Mouse (Mus musculus): ENCODE results near the gene Defa23. TPM values are rescaled to one million over a fixed set of nuclear protein-coding genes. Genes with fewer than 3 reads are reported as not detected.
"Not testable (repeated sequence)": the region's sequence is repeated elsewhere in the genome, so short reads cannot be mapped to it uniquely, and the experiment has no call there.

Gene Defa23
- not detected in 2 replicates for polyA plus RNA-seq (2015; fragmentation: Nextera tagmentation; extraction: Ambion mirVana)

DNA sequence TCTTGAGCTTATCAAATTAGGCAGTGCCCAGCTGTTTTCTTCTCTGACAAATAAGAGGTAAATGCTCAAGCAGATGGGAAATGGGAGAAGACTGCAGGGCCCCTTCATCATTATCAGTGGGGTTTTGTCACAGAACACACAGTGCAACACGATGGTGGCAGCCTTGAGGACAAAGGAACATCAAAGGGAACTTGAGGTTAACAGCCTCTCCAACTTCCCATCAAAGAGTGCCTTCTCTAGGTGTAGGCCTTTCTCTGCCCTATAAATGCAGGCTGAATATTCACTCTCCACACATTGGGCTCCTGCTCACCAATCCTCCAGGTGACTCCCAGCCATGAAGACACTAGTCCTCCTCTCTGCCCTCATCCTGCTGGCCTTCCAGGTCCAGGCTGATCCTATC lies at the start of gene Defa23:
Gene Defa23, plus strand, starts transcription at position 301 of the 400 bp plus-strand sequence.
- DNase-seq (ENCODE audit: low spot score); H3K9ac ChIP-seq (ENCODE audit: low read depth, low read length); H3K4me1 ChIP-seq (replicated peaks; ENCODE audit: insufficient read depth, low read length); ATAC-seq (replicated peaks; ENCODE audit: low FRiP score, low read depth); H3K36me3 ChIP-seq (ENCODE audit: insufficient read depth, low read length); H3K4me3 ChIP-seq (replicated peaks; ENCODE audit: low read depth, low read length); H3K27ac ChIP-seq; H3K4me2 ChIP-seq (ENCODE audit: low read length); H3K27me3 ChIP-seq (ENCODE audit: insufficient read depth, low read length); H3K9me3 ChIP-seq (replicated peaks; ENCODE audit: low read length): not testable (repeated sequence)
- no CpG with 5 or more reads among the region's 1 CpGs for WGBS

DNA sequence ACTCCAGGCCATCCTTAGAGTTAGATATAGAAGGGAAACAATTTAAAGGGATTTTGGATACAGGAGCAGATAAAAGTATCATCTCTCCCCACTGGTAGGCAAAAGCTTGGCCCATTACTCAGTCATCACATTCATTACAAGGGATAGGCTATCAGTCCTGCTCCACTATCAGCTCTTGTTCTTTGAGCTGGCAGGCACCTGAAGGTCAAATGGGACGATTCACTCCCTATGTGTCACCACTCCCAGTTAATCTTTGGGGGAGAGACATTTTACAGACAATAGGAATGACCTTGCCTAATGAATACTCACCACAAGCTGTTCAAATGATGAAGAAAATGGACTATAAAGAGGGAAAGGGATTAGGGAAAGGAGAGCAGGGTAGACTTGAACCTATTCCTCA lies 48.0 kb upstream of the Defa23 start:
- Histone ChIP-seq H3K9ac (ENCODE audit: low read depth, low read length) (no peak overlapping the region), H3K4me3 (replicated peaks; ENCODE audit: low read depth, low read length) (no peak overlapping the region), H3K4me1 (replicated peaks; ENCODE audit: insufficient read depth, low read length) (no peaks in the 10 kb centered on the region), H3K4me2 (ENCODE audit: low read length) (no peak overlapping the region), H3K36me3 (ENCODE audit: insufficient read depth, low read length) (no peaks in the 10 kb centered on the region), H3K27me3 (ENCODE audit: insufficient read depth, low read length) (no peaks in the 10 kb centered on the region), H3K27ac (no peak overlapping the region), H3K9me3 (replicated peaks; ENCODE audit: low read length) (no peaks in the 10 kb centered on the region)
- WGBS: 24% methylated on average over 1 of the region's 1 CpGs
- DNase-seq (ENCODE audit: low spot score) (no peak), ATAC-seq (replicated peaks; ENCODE audit: low FRiP score, low read depth) (no peak)
- TF ChIP-seq CTCF (IDR thresholded peaks at IDR 0.05; ENCODE audit: low read depth): no peak

DNA sequence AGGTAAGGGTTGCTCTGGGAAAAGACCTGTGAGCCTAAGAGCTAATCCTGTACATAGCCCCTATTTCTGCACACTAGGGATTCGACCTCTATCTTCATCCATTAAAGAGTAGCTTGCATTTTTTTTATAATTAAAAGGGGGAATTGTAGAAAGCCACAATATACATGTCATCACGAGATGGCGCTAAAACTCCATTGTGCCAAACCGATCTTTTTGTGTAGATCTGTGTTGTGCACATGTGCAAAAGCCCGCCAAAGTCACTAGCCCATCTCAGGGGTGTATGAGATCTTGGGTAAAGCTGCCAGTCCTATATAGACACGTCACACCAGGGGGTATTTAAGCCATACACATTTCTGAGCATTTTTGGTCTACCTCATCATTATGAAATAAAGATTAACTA lies 46.3 kb upstream of the Defa23 start:
- not testable (repeated sequence) for H3K36me3 ChIP-seq (ENCODE audit: insufficient read depth, low read length); H3K4me2 ChIP-seq (ENCODE audit: low read length); DNase-seq (ENCODE audit: low spot score); H3K27ac ChIP-seq; H3K4me3 ChIP-seq (replicated peaks; ENCODE audit: low read depth, low read length); H3K9ac ChIP-seq (ENCODE audit: low read depth, low read length); H3K9me3 ChIP-seq (replicated peaks; ENCODE audit: low read length); ATAC-seq (replicated peaks; ENCODE audit: low FRiP score, low read depth); H3K27me3 ChIP-seq (ENCODE audit: insufficient read depth, low read length); H3K4me1 ChIP-seq (replicated peaks; ENCODE audit: insufficient read depth, low read length)
- WGBS: 46% methylated on average over 6 of the region's 6 CpGs

DNA sequence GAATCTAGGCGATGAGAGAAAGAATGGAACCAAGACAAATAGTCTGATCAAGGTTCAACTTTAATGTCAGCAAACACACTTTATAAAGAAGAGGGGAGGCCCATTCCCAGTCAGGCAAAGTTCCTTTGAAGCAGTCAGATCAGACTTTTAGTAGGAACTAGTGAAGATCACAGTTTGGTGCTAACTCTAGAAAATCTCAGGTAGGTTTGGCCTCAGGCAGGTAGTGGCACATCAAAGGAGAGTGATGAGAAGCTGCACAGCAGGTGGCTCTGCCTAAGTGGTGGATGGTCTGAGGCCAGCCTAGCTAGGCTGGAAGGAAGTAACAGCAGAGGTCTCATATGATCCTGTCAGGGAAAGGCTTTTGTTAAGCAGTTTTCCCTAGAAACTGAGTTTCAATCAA lies 44.3 kb upstream of the Defa23 start:
- H3K4me2 ChIP-seq (ENCODE audit: low read length); H3K27ac ChIP-seq; H3K4me1 ChIP-seq (replicated peaks; ENCODE audit: insufficient read depth, low read length); H3K36me3 ChIP-seq (ENCODE audit: insufficient read depth, low read length); H3K4me3 ChIP-seq (replicated peaks; ENCODE audit: low read depth, low read length); DNase-seq (ENCODE audit: low spot score); H3K9ac ChIP-seq (ENCODE audit: low read depth, low read length); H3K9me3 ChIP-seq (replicated peaks; ENCODE audit: low read length); ATAC-seq (replicated peaks; ENCODE audit: low FRiP score, low read depth); H3K27me3 ChIP-seq (ENCODE audit: insufficient read depth, low read length): not testable (repeated sequence)
- WGBS: 83% methylated on average over 1 of the region's 1 CpGs

DNA sequence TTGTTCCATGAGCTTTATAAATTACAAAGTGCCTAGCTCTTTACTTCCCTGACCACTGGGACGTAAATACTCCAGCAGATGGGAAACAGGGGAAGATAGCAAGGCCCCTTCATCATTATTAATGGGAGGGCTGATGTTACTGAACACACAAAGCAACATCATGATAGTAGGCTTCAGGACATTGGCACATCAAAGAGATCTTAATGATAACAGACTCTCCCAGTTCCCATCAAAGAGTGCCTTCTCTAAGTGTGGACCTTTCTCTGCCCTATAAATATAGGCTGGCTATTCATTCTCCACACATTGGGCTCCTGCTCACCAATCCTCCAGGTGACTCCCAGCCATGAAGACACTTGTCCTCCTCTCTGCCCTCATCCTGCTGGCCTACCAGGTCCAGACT lies 29.6 kb upstream of the Defa23 start, which contains the start of gene Defa21:
Gene Defa21, plus strand, starts transcription at position 301 of the 400 bp plus-strand sequence.
- not testable (repeated sequence) for H3K4me3 ChIP-seq (replicated peaks; ENCODE audit: low read depth, low read length); H3K4me1 ChIP-seq (replicated peaks; ENCODE audit: insufficient read depth, low read length); H3K27me3 ChIP-seq (ENCODE audit: insufficient read depth, low read length); DNase-seq (ENCODE audit: low spot score); H3K9ac ChIP-seq (ENCODE audit: low read depth, low read length); H3K27ac ChIP-seq; ATAC-seq (replicated peaks; ENCODE audit: low FRiP score, low read depth); H3K36me3 ChIP-seq (ENCODE audit: insufficient read depth, low read length); H3K4me2 ChIP-seq (ENCODE audit: low read length); H3K9me3 ChIP-seq (replicated peaks; ENCODE audit: low read length)
- no CpG with 5 or more reads among the region's 1 CpGs for WGBS

DNA sequence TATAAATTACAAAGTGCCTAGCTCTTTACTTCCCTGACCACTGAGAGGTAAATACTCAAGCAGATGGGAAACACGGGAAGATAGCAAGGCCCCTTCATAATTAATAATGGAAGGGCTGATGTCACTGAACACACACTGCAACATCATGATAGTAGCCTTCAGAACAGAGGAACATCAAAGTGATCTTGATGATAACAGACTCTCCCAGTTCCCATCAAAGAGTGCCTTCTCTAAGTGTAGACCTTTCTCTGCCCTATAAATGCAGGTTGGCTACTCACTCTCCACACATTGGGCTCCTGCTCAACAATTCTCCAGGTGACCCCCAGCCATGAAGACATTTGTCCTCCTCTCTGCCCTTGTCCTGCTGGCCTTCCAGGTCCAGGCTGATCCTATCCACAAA lies 9.9 kb downstream of the Defa23 start, which contains the start of gene Defa35:
Gene Defa35, plus strand, starts transcription at position 301 of the 400 bp plus-strand sequence.
- H3K9ac ChIP-seq (ENCODE audit: low read depth, low read length); H3K9me3 ChIP-seq (replicated peaks; ENCODE audit: low read length); H3K36me3 ChIP-seq (ENCODE audit: insufficient read depth, low read length); H3K4me1 ChIP-seq (replicated peaks; ENCODE audit: insufficient read depth, low read length); H3K4me2 ChIP-seq (ENCODE audit: low read length); H3K4me3 ChIP-seq (replicated peaks; ENCODE audit: low read depth, low read length); DNase-seq (ENCODE audit: low spot score); H3K27ac ChIP-seq; H3K27me3 ChIP-seq (ENCODE audit: insufficient read depth, low read length); ATAC-seq (replicated peaks; ENCODE audit: low FRiP score, low read depth): not testable (repeated sequence)
- WGBS: 81% methylated on average over 1 of the region's 1 CpGs

DNA sequence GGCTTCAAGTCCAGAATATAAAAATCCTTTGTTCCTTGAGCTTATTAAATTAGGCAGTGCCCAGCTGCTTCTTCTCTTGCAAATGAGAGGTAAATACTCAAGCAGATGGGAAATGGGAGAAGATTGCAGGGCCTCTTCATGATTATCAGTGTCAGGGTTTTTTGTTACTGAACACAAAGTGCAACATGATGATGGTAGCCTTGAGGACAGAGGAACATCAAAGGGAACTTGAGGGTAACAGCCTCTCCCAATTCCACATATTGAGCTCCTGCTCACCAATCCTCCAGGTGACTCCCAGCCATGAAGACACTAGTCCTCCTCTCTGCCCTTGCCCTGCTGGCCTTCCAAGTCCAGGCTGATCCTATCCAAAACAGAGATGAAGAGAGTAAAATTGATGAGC lies 29.3 kb downstream of the Defa23 start, which contains the start of gene Defa25:
Gene Defa25, plus strand, starts transcription at position 301 of the 400 bp plus-strand sequence.
- not testable (repeated sequence) for ATAC-seq (replicated peaks; ENCODE audit: low FRiP score, low read depth); H3K4me1 ChIP-seq (replicated peaks; ENCODE audit: insufficient read depth, low read length); H3K9me3 ChIP-seq (replicated peaks; ENCODE audit: low read length); H3K36me3 ChIP-seq (ENCODE audit: insufficient read depth, low read length); DNase-seq (ENCODE audit: low spot score); H3K27ac ChIP-seq; H3K4me3 ChIP-seq (replicated peaks; ENCODE audit: low read depth, low read length); H3K27me3 ChIP-seq (ENCODE audit: insufficient read depth, low read length); H3K9ac ChIP-seq (ENCODE audit: low read depth, low read length); H3K4me2 ChIP-seq (ENCODE audit: low read length)
